Mouse (Mus musculus) myocyte (in vitro differentiated cells): ENCODE data around the gene Ralgapa2.

Experiments
- MAX ChIP-seq: IDR thresholded peaks from one replicate; pipeline ENCODE4 v1.6.1; 2011; ENCODE audit warnings: low read depth, mild to moderate bottlenecking, control low read depth
- MYOD1 ChIP-seq, 3 experiments: IDR thresholded peaks; one replicate each; pipeline ENCODE4 v1.6.1; 2011; ENCODE audit warnings: control low read depth in 2 of 3, low read depth in 2 of 3, mild to moderate bottlenecking in 2 of 3, moderate library complexity in 1 of 3; ENCODE audit not compliant: insufficient read length in 2 of 3, control insufficient read depth in 1 of 3
- POLR2A ChIP-seq: IDR thresholded peaks from one replicate; pipeline ENCODE4 v1.6.1; 2011; ENCODE audit warnings: low read depth, mild to moderate bottlenecking, control low read depth, moderate library complexity; ENCODE audit not compliant: insufficient read length
- SRF ChIP-seq: IDR thresholded peaks from one replicate; pipeline ENCODE4 v1.6.1; 2011; ENCODE audit warnings: low read depth; ENCODE audit not compliant: control insufficient read depth, insufficient read length
- USF1 ChIP-seq: IDR thresholded peaks from one replicate; pipeline ENCODE4 v1.6.1; 2011; ENCODE audit warnings: low read depth, mild to moderate bottlenecking, control low read depth, moderate library complexity

GRCm38 (mm10) chr2:146476428-146476972 is 35.6 kb downstream of the Ralgapa2 start:
- TF ChIP-seq USF1 (no peak), SRF (no peak), POLR2A (no peak), MAX (no peak), MYOD1 (IDR thresholded peaks at IDR 0.05; ENCODE audit: control insufficient read depth in 1 of 3, insufficient read length in 2 of 3, low read depth in 2 of 3) (no peak)
